Mouse (Mus musculus) heart, embryonic 15.5 days (tissue): ENCODE data around the gene Gm5930. TPM values are rescaled to one million over a fixed set of nuclear protein-coding genes. Genes with fewer than 3 reads are reported as not detected.
"Not testable (repeated sequence)": the region's sequence is repeated elsewhere in the genome, so short reads cannot be mapped to it uniquely, and the experiment has no call there.

ENCODE experiments used
- ATAC-seq: fragments of 200-750 bp; cut with Nextera tagmentation; replicated peaks from 2 replicates; pipeline ENCODE4 v1.8.0; 2017; ENCODE audit warnings: low read depth, moderate TSS enrichment; ENCODE audit not compliant: insufficient number of reproducible peaks, insufficient read depth, low FRiP score
- H3K27ac ChIP-seq: fragments of 300-500 bp; sonication (generic); 2 replicates; pipeline ENCODE4 v1.5.1; 2015; ENCODE audit warnings: mild to moderate bottlenecking, inconsistent platforms
- H3K27me3 ChIP-seq: fragments of 300-500 bp; sonication (generic); 2 replicates; pipeline ENCODE4 v1.6.1; 2015; ENCODE audit warnings: inconsistent platforms
- H3K36me3 ChIP-seq: fragments of 300-500 bp; sonication (generic); 2 replicates; pipeline ENCODE4 v1.6.1; 2015; ENCODE audit warnings: mild to moderate bottlenecking, inconsistent platforms
- H3K4me1 ChIP-seq: fragments of 300-500 bp; sonication (generic); replicated peaks from 2 replicates; pipeline ENCODE4 v1.6.1; 2015; ENCODE audit warnings: inconsistent platforms
- H3K4me2 ChIP-seq: fragments of 300-500 bp; sonication (generic); 2 replicates; pipeline ENCODE4 v1.6.1; 2015; ENCODE audit warnings: inconsistent platforms, mild to moderate bottlenecking, moderate library complexity
- H3K4me3 ChIP-seq: fragments of 300-500 bp; sonication (generic); 2 replicates; pipeline ENCODE4 v1.5.1; 2015; ENCODE audit warnings: mild to moderate bottlenecking, inconsistent platforms
- H3K9ac ChIP-seq: fragments of 300-500 bp; sonication (generic); 2 replicates; pipeline ENCODE4 v1.6.1; 2015; ENCODE audit warnings: mild to moderate bottlenecking, inconsistent platforms
- H3K9me3 ChIP-seq: fragments of 300-500 bp; sonication (generic); replicated peaks from 2 replicates; pipeline ENCODE4 v1.6.1; 2016; ENCODE audit warnings: inconsistent platforms
- WGBS: fragments of 180-500 bp; shearing (Covaris S2); methylation state at CpG from one replicate; pipeline ENCODE4 v1.1.7; 2015; ENCODE audit warnings: mixed read lengths; 5-methylcytosine and 5-hydroxymethylcytosine counted together
- polyA plus RNA-seq: library from polyadenylated mRNA; unstranded; fragments of >200 nt; fragmentation: Nextera tagmentation; extraction: Ambion mirVana; gene quantifications from 2 replicates; pipeline ENCODE4 v1.2.1, GENCODE M21; 2015

The Gm5930 gene
- polyA plus RNA-seq, result not detected in 2 replicates

DNA sequence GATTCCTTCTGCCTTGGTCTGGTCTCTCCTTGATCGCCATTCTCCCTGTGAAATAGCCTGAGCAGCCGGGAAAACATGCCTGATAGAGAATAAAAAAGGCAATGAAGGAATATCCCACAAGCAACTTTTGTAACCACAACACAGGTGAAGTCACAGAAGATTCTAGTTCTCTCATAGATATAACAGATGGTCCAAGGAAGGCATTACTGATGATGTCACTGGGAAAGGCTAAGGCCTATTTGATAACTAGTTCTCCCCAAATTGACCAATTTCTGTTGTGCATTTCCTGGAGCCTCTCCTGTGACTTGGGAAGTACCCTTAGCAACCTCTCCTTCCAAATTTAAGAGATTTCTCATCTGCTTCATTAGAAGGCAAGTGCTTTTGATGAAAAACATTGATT lies at the start of gene Gm5930:
Gene Gm5930 (minus strand): TSS at position 101 of the 400 bp plus-strand sequence.
- not testable (repeated sequence) for H3K27ac ChIP-seq, H3K9ac ChIP-seq, H3K4me1 ChIP-seq, H3K36me3 ChIP-seq, H3K27me3 ChIP-seq, H3K4me2 ChIP-seq, H3K4me3 ChIP-seq, H3K9me3 ChIP-seq, ATAC-seq
- WGBS, result 100% methylated on average over 1 of the region's 2 CpGs

GRCm38 (mm10) chr14:44384233-44384632 lies 45.8 kb upstream of the Gm5930 start:
- ATAC-seq, H3K9me3 ChIP-seq, H3K4me3 ChIP-seq, H3K4me2 ChIP-seq, H3K9ac ChIP-seq, H3K4me1 ChIP-seq, H3K27me3 ChIP-seq, H3K27ac ChIP-seq, H3K36me3 ChIP-seq: not testable (repeated sequence)
- 77% methylated on average over 4 of the region's 4 CpGs for WGBS

DNA sequence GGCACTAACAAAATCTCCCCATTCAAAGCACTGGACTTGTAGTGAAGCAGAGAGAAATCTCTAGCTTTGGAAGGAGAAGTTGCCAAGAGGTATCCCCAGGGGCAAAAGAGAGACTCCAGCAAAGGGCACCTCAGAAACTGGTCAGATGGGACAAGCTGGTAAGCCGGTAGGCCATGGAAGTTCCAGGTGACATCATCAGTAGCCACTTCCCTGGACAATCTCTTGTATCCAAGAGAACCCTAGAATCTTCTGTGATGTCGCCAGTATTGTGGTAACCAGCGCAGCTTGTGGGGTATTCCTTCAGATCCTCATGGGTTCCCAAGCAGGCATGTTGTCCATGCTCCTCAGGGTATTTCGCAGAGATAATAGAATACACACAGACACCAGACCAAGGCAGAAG lies 26.7 kb upstream of the Gm5930 start, which contains the start of gene Gm8229:
Gene Gm8229 (plus strand): TSS at position 301 of the 400 bp plus-strand sequence.
- H3K27ac ChIP-seq, ATAC-seq, H3K4me1 ChIP-seq, H3K27me3 ChIP-seq, H3K9me3 ChIP-seq, H3K9ac ChIP-seq, H3K36me3 ChIP-seq, H3K4me2 ChIP-seq, H3K4me3 ChIP-seq: not testable (repeated sequence)
- 81% methylated on average over 4 of the region's 4 CpGs for WGBS

GRCm38 (mm10) chr14:44362301-44362700 lies 23.9 kb upstream of the Gm5930 start:
- not testable (repeated sequence) for H3K9ac ChIP-seq, H3K36me3 ChIP-seq, H3K4me2 ChIP-seq

GRCm38 (mm10) chr14:44361416-44361815 lies 23.0 kb upstream of the Gm5930 start:
- not testable (repeated sequence) for H3K36me3 ChIP-seq, ATAC-seq, H3K27ac ChIP-seq, H3K4me2 ChIP-seq, H3K4me3 ChIP-seq, H3K27me3 ChIP-seq, H3K4me1 ChIP-seq, H3K9ac ChIP-seq, H3K9me3 ChIP-seq
- 33% methylated on average over 2 of the region's 2 CpGs for WGBS

More at GRCm38 (mm10) chr14:44362301-44362700, 23.9 kb upstream of the Gm5930 start:
- not testable (repeated sequence) for H3K4me1 ChIP-seq, H3K27me3 ChIP-seq, ATAC-seq, H3K9me3 ChIP-seq, H3K27ac ChIP-seq, H3K4me3 ChIP-seq

DNA sequence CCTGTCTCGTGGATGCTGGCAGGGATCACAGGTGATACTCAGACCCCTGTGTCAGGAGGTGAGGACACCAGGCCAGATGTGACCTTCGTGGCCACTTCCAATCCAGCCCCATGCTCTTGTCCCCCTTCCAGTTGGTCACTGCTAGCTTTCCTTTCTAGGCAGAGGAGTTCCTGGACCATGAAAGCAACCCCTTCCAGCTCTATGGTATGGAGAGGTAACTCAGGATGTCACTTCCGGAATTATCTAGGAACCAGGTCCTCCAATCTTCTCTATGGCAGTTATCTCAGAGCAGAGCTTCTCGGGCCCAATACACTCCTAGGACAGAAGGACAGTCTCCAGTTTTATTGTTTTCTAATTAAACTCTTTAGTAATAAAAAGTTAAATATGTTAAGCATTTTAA lies 26.3 kb downstream of the Gm5930 start:
- H3K27ac ChIP-seq, H3K27me3 ChIP-seq, H3K4me2 ChIP-seq, H3K36me3 ChIP-seq, ATAC-seq, H3K9ac ChIP-seq, H3K9me3 ChIP-seq, H3K4me1 ChIP-seq, H3K4me3 ChIP-seq: not testable (repeated sequence)
- WGBS, result 65% methylated on average over 4 of the region's 4 CpGs

- H3K4me1 ChIP-seq, H3K9ac ChIP-seq, H3K27ac ChIP-seq, H3K4me2 ChIP-seq, ATAC-seq, H3K27me3 ChIP-seq, H3K9me3 ChIP-seq, H3K36me3 ChIP-seq, H3K4me3 ChIP-seq: not testable (repeated sequence)
- 87% methylated on average over 2 of the region's 2 CpGs for WGBS
Measured at GRCm38 (mm10) chr14:44285280-44285679, 53.1 kb downstream of the Gm5930 start, which contains the start of gene Gm8220. Gm8220 (plus strand) TSS chr14:44285580.

Other genes starting within 250 kb of the Gm5930 start
- gene Ear2, start 235.9 kb downstream of the Gm5930 start, polyA plus RNA-seq, result 0.67 TPM in 1 of 2 replicates, not detected in the other
- not detected in 2 replicates for gene Gm3327, start 214.7 kb downstream of the Gm5930 start, polyA plus RNA-seq
- not detected in 2 replicates for gene Gm8212, start 140.9 kb downstream of the Gm5930 start, polyA plus RNA-seq
- not detected in 2 replicates for gene 4930503E14Rik, start 125.3 kb downstream of the Gm5930 start, polyA plus RNA-seq
- gene Gm8220, start 53.0 kb downstream of the Gm5930 start, polyA plus RNA-seq, result not detected in 2 replicates
- gene Gm8229, start 26.8 kb upstream of the Gm5930 start, polyA plus RNA-seq, result not detected in 2 replicates
- not detected in 2 replicates for gene Gm3371, start 72.1 kb upstream of the Gm5930 start, polyA plus RNA-seq
- not detected in 2 replicates for gene Gm8232, start 95.1 kb upstream of the Gm5930 start, polyA plus RNA-seq
- not detected in 2 replicates for gene BC061237, start 153.9 kb upstream of the Gm5930 start, polyA plus RNA-seq
- gene Gm17093, start 179.7 kb upstream of the Gm5930 start, polyA plus RNA-seq, result not detected in 2 replicates
- not detected in 2 replicates for gene Gm8247, start 244.6 kb upstream of the Gm5930 start, polyA plus RNA-seq